Mouse (Mus musculus) MEL (cell line): ENCODE measurements at regions not wholly inside any gene's neighbourhood (a gene's known extent, or its start where the extent isn't known, plus 50 kb on each side); places are given as distances from the start of the nearest gene placed in this dataset.

Experiments used
- CHD2 ChIP-seq: IDR thresholded peaks from 2 replicates; pipeline ENCODE4 v1.6.1; 2011; ENCODE audit warnings: low read length, improper control_type of control experiment
- CTCF ChIP-seq, 3 experiments: IDR thresholded peaks in 2 of 3; conservative IDR thresholded peaks in 1 of 3; 2 replicates each; pipeline ENCODE4 v1.5.1; 2011 to 2012; ENCODE audit warnings: low read length in 3 of 3, low read depth in 2 of 3, mild to moderate bottlenecking in 2 of 3, improper control_type of control experiment in 1 of 3, inconsistent platforms in 1 of 3, mixed read lengths in 1 of 3, moderate library complexity in 1 of 3; ENCODE audit not compliant: control insufficient read depth in 1 of 3, insufficient read depth in 1 of 3, poor library complexity in 1 of 3, severe bottlenecking in 1 of 3
- EP300 ChIP-seq, 2 experiments: IDR thresholded peaks; 2 replicates each; pipeline ENCODE4 v1.6.1; 2011; ENCODE audit warnings: improper control_type of control experiment in 2 of 2, low read length in 2 of 2, low read depth in 1 of 2, mild to moderate bottlenecking in 1 of 2
- GATA1 ChIP-seq: IDR thresholded peaks from 2 replicates; pipeline ENCODE4 v1.6.1; 2011; ENCODE audit warnings: low read depth, low read length, improper control_type of control experiment
- JUND ChIP-seq: IDR thresholded peaks from 2 replicates; pipeline ENCODE4 v1.6.1; 2011; ENCODE audit warnings: low read depth, mild to moderate bottlenecking, improper control_type of control experiment, low read length
- MYC ChIP-seq: IDR thresholded peaks from 2 replicates; pipeline ENCODE4 v1.6.1; 2011; ENCODE audit warnings: low read depth, mild to moderate bottlenecking, low read length, improper control_type of control experiment, moderate library complexity
- POLR2A ChIP-seq, 2 experiments: IDR thresholded peaks; 2 replicates each; pipeline ENCODE4 v1.6.1; 2011 to 2012; ENCODE audit warnings: low read length in 2 of 2, mild to moderate bottlenecking in 2 of 2, control low read depth in 1 of 2, improper control_type of control experiment in 1 of 2, low read depth in 1 of 2, moderate library complexity in 1 of 2; ENCODE audit not compliant: control insufficient read depth in 1 of 2, insufficient read depth in 1 of 2, poor library complexity in 1 of 2
- POLR2AphosphoS5 ChIP-seq: IDR thresholded peaks from 2 replicates; pipeline ENCODE4 v1.6.1; 2012; ENCODE audit warnings: low read depth, borderline replicate concordance, mild to moderate bottlenecking, inconsistent platforms, low read length, moderate library complexity, mixed read lengths
- RAD21 ChIP-seq: IDR thresholded peaks from 2 replicates; pipeline ENCODE4 v1.6.1; 2011; ENCODE audit warnings: mild to moderate bottlenecking, low read depth, low read length, improper control_type of control experiment

- TF ChIP-seq CTCF (IDR thresholded peaks at IDR 0.05 in 2 of 3, conservative IDR thresholded peaks at IDR 0.05 in 1 of 3; ENCODE audit: control insufficient read depth in 1 of 3, insufficient read depth in 1 of 3, low read depth in 2 of 3, low read length in 3 of 3, poor library complexity in 1 of 3, severe bottlenecking in 1 of 3) (no peak), CHD2 (no peak), GATA1 (no peak), POLR2A (IDR thresholded peaks at IDR 0.05; ENCODE audit: control insufficient read depth in 1 of 2, insufficient read depth in 1 of 2, low read depth in 1 of 2, low read length in 2 of 2, poor library complexity in 1 of 2) (no peak), RAD21 (no peak), EP300 (IDR thresholded peaks at IDR 0.05; ENCODE audit: low read depth in 1 of 2, low read length in 2 of 2) (no peak), POLR2AphosphoS5 (no peak), JUND (no peak), MYC (no peak)
Observed at GRCm38 (mm10) chr16:55741099-55741863, 97.4 kb downstream of the Nfkbiz start.
